Mouse (Mus musculus): ENCODE data around the gene Atp8b5. TPM values are rescaled to one million over a fixed set of nuclear protein-coding genes. Genes with fewer than 3 reads are reported as not detected.

Gene Atp8b5
- total RNA-seq, 2 experiments from 2014 or later: 0.29 to 0.55 TPM

DNA sequence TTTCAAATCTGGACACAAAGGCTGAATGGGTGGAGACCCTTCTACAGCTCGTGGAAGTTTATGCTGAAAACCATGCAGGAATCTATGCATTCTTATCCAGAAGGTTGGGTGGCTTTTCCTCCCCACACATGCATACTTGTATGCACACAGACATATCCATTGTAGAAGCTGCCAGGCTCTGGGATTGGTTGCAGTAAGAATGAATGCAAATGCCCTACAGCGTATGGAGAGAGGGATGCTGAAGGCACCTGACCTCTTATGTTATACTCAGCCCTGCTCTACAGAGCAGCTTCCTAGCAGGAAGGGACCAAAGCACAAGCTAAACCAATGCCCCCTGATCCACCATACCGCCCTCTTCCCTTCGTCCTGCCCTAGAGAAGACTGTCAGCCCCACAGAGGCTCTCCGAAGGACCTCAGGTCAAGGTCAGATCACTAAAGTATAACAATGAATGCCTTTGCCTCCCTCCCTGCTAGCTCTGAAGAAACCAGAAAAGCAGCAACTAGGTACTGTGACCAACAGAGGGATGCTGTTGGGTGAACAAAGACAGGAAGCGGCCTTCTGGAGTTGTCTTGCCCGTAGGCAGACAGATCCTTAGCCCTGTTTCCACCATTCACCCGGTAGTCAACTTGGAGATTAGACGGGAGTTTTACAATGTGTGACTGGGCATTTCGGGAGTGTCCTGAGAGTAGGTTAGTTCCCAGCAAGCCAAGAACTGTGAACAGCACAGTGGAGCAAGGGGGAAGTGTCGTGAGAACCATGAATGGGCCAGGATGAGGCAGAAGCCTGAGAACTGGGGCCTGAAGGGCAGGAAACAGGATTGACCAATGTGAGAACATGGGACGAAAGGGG is 140.3 kb downstream of the Atp8b5 start:
- DNase-seq (ENCODE audit: low spot score in 2 of 2): no peak

DNA sequence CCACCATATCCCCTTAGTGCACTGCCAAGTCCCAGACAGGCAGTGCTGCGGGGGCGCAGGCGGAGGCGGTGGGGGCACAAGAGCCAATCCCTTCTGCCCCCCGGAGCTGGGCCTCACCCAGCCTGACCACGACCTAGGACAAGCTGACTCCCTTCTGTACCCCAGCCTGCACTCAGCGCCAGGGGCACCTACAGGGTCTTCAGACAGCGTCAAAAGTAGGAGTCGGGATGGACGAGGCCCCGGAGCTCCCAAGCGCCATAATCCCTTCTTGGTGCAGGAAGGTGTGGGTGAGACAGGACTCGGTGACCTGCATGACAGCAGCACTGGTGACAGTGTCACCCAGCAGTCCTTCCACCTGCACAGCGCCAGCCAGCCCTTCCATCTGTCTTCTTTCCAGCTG is 147.8 kb downstream of the Atp8b5 start:
- DNase-seq (ENCODE audit: low spot score in 2 of 2): no peak

- no peak for DNase-seq (ENCODE audit: low spot score in 2 of 2)
Observed at GRCm38 (mm10) chr4:43415221-43416070, 148.5 kb downstream of the Atp8b5 start.

DNA sequence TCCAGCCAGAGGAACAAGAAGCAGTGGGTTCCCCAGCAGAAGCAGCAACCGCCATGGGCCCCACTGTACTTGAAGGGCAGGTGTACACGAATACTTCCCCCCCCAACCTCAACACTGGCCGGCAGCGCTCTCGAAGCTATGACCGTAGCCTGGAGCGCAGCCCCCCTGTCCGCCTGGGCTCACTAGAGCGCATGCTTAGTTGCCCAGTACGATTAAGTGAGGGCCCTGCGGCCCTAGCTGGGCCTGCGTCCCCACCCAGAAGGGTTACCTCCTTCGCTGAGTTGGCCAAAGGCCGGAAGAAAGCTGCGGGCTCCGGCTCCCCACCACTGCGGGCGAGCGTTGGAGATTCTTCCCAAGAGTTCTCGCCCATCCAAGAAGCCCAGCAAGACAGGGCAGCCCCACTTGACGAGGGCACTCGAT is 149.1 kb downstream of the Atp8b5 start:
- DNase-seq (ENCODE audit: low spot score in 2 of 2): no peak

DNA sequence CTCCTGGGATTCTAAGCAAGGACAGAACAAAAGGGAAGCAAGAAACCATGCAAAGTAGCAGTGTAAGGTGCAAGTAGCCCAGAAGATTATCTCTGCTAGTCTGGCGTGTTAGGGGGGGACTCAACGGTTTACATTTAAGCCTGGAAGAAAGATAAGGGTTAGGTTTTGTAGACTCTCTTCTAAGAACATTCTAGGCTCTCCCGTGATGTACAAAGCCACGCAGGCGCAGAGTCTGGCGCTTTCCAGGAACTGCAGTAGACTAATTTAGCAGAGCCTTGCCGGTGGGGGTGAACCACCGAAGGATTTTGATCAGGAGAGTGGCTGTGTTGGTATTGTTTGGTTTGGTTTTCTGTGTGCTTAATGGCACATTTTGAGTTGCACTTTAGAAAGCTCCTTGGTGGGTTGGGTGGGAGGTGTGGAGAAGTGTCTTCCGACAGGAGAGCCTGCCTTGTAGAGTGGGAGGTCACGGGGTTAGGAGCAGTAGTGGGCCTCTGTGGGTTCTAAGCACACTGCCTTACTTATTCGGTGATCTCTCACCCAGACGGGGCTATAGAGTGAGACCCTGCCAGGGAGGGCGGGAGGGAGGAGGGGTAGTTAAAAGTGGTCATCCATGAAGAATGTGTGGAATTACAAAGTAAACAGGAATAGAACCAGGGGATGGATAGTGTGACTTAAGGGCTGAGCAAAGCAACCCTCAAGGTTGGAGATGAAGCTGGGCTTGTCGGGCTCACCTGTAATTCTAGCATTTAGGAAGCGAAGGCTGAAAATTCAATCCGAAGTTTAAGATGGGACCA is 150.5 kb downstream of the Atp8b5 start:
- DNase-seq (ENCODE audit: low spot score in 2 of 2): no peak

GRCm38 (mm10) chr4:43418450-43418849 is 151.5 kb downstream of the Atp8b5 start:
- DNase-seq (ENCODE audit: low spot score in 2 of 2): no peak

DNA sequence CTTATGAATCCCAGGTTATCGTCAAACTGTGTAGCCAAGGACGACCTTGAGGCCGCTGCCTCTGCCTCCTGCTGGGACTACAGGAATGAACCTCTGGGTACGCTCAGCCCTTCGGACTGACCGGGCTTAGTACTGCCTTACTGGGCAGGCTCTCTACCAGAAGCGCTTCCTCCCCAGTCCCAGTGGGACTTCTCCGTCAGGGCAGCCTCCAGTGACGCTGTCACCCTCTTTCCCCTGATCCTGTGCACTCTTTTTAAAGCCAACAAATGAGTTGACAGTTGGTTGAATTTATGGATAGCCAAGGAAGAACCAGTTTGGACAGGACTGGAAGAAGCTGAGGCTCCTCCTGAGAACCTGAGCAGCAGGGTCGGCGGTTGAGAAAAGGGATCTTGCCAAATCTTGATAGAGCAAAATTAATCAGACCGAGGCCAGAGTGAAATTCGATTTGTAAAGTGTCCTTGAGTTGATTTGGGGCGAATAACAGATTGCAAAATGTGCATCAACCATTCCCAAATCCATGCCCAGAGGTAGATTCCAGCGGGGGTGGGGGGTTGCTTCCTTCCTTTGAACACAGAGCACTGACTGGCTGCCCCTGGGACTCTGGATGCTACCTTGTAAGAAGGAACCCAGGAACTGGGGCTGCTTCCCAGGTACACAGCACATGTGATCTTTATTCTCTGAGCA is 152.2 kb downstream of the Atp8b5 start:
- no peak for DNase-seq (ENCODE audit: low spot score in 2 of 2)

- no peak for DNase-seq (ENCODE audit: low spot score in 2 of 2)
Observed at GRCm38 (mm10) chr4:43419801-43420281, 152.9 kb downstream of the Atp8b5 start.

- peak; percentile 80 to 81 for DNase-seq (ENCODE audit: low spot score in 2 of 2)
Observed at GRCm38 (mm10) chr4:43420305-43420704, 153.3 kb downstream of the Atp8b5 start.

GRCm38 (mm10) chr4:43421632-43422240 is 154.8 kb downstream of the Atp8b5 start:
- no peak for DNase-seq (ENCODE audit: low spot score in 2 of 2)

Other genes starting within 250 kb of the Atp8b5 start
- gene Pigo, start 241.3 kb upstream of the Atp8b5 start, total RNA-seq (2021): 10 to 100 TPM; 25.6 to 26.0 TPM
- gene Stoml2, start 235.4 kb upstream of the Atp8b5 start, total RNA-seq (2021): 100 to 1,000 TPM; 101 TPM
- gene Fam214b, start 220.9 kb upstream of the Atp8b5 start, total RNA-seq (2021): 10 to 100 TPM; 38.5 to 39.2 TPM
- gene Unc13b, start 208.2 kb upstream of the Atp8b5 start, total RNA-seq (2021): 10 to 100 TPM; 53.7 to 70.3 TPM
- gene Rusc2, start 114.8 kb downstream of the Atp8b5 start, total RNA-seq (2021): 100 to 1,000 TPM; 126 to 129 TPM
- 1 to 10 TPM in 1 of 2 experiments, under 1 TPM in 1; 0.98 to 2.6 TPM for gene Fam166b, start 162.0 kb downstream of the Atp8b5 start, total RNA-seq (2021)
- 10 to 100 TPM; 70.3 to 72.1 TPM for gene Tesk1, start 174.8 kb downstream of the Atp8b5 start, total RNA-seq (2021)
- not detected for gene Cd72, start 187.5 kb downstream of the Atp8b5 start, total RNA-seq (2021)
- not detected for gene Sit1, start 216.6 kb downstream of the Atp8b5 start, total RNA-seq (2021)
- gene Ccdc107, start 225.7 kb downstream of the Atp8b5 start, total RNA-seq (2021): 10 to 100 TPM; 30.2 to 35.7 TPM
- 1 to 10 TPM; 1.2 to 1.8 TPM for gene Arhgef39, start 232.5 kb downstream of the Atp8b5 start, total RNA-seq (2021)
- 1 to 10 TPM in 1 of 2 experiments, under 1 TPM in 1; 0.54 to 1.7 TPM for gene Car9, start 239.8 kb downstream of the Atp8b5 start, total RNA-seq (2021)